9 mouse cellular contexts compared by ENCODE assay signal in genomic region chrX:71381571-71381970, GRCm38 (mm10). TPM values are rescaled to one million over a fixed set of nuclear protein-coding genes. Genes with fewer than 3 reads are reported as not detected.
DNase-seq lines count a peak whose midpoint lies in the region; ATAC-seq and TF ChIP-seq lines count a peak whose summit lies in the region.
"Had no signal": no experiment of that assay in that cellular context is flagged by ENCODE, and none has a peak within 500 bp of the region (broad histone marks: within the 10 kb centered on the region; RNA-seq: fewer than 3 reads in every experiment).

No protein-coding gene starts in this region.

- 51% methylated on average over 5 of the region's 5 CpGs for WGBS in kidney, adult 2 months
- 53% methylated on average over 5 of the region's 5 CpGs for WGBS in kidney, embryonic 14.5 days
- 49% methylated on average over 5 of the region's 5 CpGs for WGBS in midbrain, embryonic 15.5 days

- no peaks in the 10 kb centered on the region for H3K27me3 ChIP-seq in kidney, adult 2 months (replicated peaks; ENCODE audit: control insufficient read depth, insufficient read depth, low read length)
- no peaks in the 10 kb centered on the region for H3K27me3 ChIP-seq in kidney, embryonic 14.5 days (ENCODE audit: control insufficient read depth, insufficient read depth, low read length)
- no peaks in the 10 kb centered on the region for H3K27me3 ChIP-seq in midbrain, embryonic 15.5 days (replicated peaks)
- H3K27me3 ChIP-seq: limb, embryonic 12.5 days had no signal

- H3K4me2 ChIP-seq in kidney, embryonic 14.5 days (replicated peaks; ENCODE audit: low read depth, low read length) = no peak overlapping the region
- H3K4me2 ChIP-seq in midbrain, embryonic 15.5 days = no peak overlapping the region
- H3K4me2 ChIP-seq: limb, embryonic 12.5 days had no signal

- no peaks in the 10 kb centered on the region for H3K4me1 ChIP-seq in kidney, adult 2 months (ENCODE audit: control insufficient read depth, insufficient read depth, low read length)
- H3K4me1 ChIP-seq in kidney, embryonic 14.5 days (ENCODE audit: control insufficient read depth, insufficient read depth, low read length) = no peaks in the 10 kb centered on the region
- no peaks in the 10 kb centered on the region for H3K4me1 ChIP-seq in midbrain, embryonic 15.5 days
- H3K4me1 ChIP-seq: limb, embryonic 12.5 days had no signal

- TF ChIP-seq CTCF in kidney, adult 2 months (conservative IDR thresholded peaks at IDR 0.05; ENCODE audit: insufficient read depth, insufficient read length, low read depth, low read length) = peak; percentile 15; the same call in 1 of the 2 replicates

- no peak overlapping the region for H3K27ac ChIP-seq in kidney, adult 2 months (ENCODE audit: insufficient read depth, low read depth, low read length)
- no peak overlapping the region for H3K27ac ChIP-seq in kidney, embryonic 14.5 days (ENCODE audit: low read depth, low read length)
- H3K27ac ChIP-seq in midbrain, embryonic 15.5 days = no peak overlapping the region
- H3K27ac ChIP-seq: limb, embryonic 12.5 days had no signal

- no peaks in the 10 kb centered on the region for H3K36me3 ChIP-seq in kidney, adult 2 months (ENCODE audit: control insufficient read depth, insufficient read depth, low read length)
- H3K36me3 ChIP-seq in kidney, embryonic 14.5 days (ENCODE audit: control insufficient read depth, insufficient read depth, low read length) = no peaks in the 10 kb centered on the region
- no peaks in the 10 kb centered on the region for H3K36me3 ChIP-seq in midbrain, embryonic 15.5 days (replicated peaks)
- H3K36me3 ChIP-seq: limb, embryonic 12.5 days had no signal

- DNase-seq in kidney, adult 2 months = peak; percentile 28
- DNase-seq in CD8-positive naive resting alpha-beta T cell, adult 2 months (ENCODE audit: low read depth in 2 of 2, low spot score in 2 of 2) = peak; percentile 11 to 50
- DNase-seq in heart, postnatal 4 days = peak; percentile 30

- no peak for ATAC-seq in kidney, embryonic 14.5 days (ENCODE audit: low FRiP score, low TSS enrichment)
- ATAC-seq in activated CD4-positive, CD25-positive, alpha-beta regulatory T cell, adult 4 months = peak; percentile 70
- ATAC-seq in megakaryocyte-erythroid progenitor cell, adult 5-6 weeks (replicated peaks; ENCODE audit: low FRiP score, low TSS enrichment, poor library complexity, severe bottlenecking) = peak; percentile 71
- no peak for ATAC-seq in midbrain, embryonic 15.5 days (replicated peaks)

- no peak overlapping the region for H3K4me3 ChIP-seq in kidney, adult 2 months (ENCODE audit: insufficient read depth, low read depth, low read length)
- H3K4me3 ChIP-seq in kidney, embryonic 14.5 days (ENCODE audit: low read length) = no peak overlapping the region
- no peak overlapping the region for H3K4me3 ChIP-seq in midbrain, embryonic 15.5 days
- H3K4me3 ChIP-seq: erythroblast, embryonic 14.5 days; limb, embryonic 12.5 days had no signal

- no peak for TF ChIP-seq POLR2A in kidney, adult 2 months (IDR thresholded peaks at IDR 0.05; ENCODE audit: low read depth, low read length)

- H3K9me3 ChIP-seq in kidney, embryonic 14.5 days (ENCODE audit: control insufficient read depth, low read length) = no peaks in the 10 kb centered on the region
- no peaks in the 10 kb centered on the region for H3K9me3 ChIP-seq in midbrain, embryonic 15.5 days
- H3K9me3 ChIP-seq: limb, embryonic 12.5 days had no signal

- no peak overlapping the region for H3K9ac ChIP-seq in kidney, embryonic 14.5 days (ENCODE audit: low read depth, low read length)
- H3K9ac ChIP-seq in midbrain, embryonic 15.5 days = no peak overlapping the region
- H3K9ac ChIP-seq: limb, embryonic 12.5 days had no signal

RNA-seq across cellular contexts. Expression of gene Mtmr1, which starts 17.0 kb away (rescaled TPM):
- polyA plus RNA-seq in kidney, adult 2 months (2012; rRNA removed) = 7.6 and 8.2 TPM in 2 replicates
- 5.9 and 11.4 TPM in 2 replicates for polyA plus RNA-seq in kidney, embryonic 14.5 days (2014; fragmentation: Nextera tagmentation; extraction: Ambion mirVana)
- polyA plus RNA-seq in activated CD4-positive, CD25-positive, alpha-beta regulatory T cell, adult 4 months (2017; shearing (Covaris generic)) = 10 to 100 TPM in 1 of 2 experiments, 1 to 10 TPM in 1; 5.4 to 10.1 TPM
- total RNA-seq in heart, postnatal 4 days (2021) = 10 to 100 TPM; 25.2 to 26.8 TPM
- total RNA-seq in megakaryocyte-erythroid progenitor cell, adult 5-6 weeks (2014; fragmentation: Nextera tagmentation) = 18.2 and 20.3 TPM in 2 replicates
- total RNA-seq in megakaryocyte-erythroid progenitor cell, adult 5-6 weeks (2017) = 23.1 and 24.2 TPM in 2 replicates
- polyA plus RNA-seq in midbrain, embryonic 15.5 days (2015; fragmentation: Nextera tagmentation; extraction: Ambion mirVana) = 16.3 and 16.6 TPM in 2 replicates

Comparison
In these comparisons a context has a peak if more than half of its experiments do, and no peak if none do; other contexts are left out.
1. ATAC-seq: peak in activated CD4-positive, CD25-positive, alpha-beta regulatory T cell, adult 4 months (single experiment) and megakaryocyte-erythroid progenitor cell, adult 5-6 weeks (single experiment); none in kidney, embryonic 14.5 days (single experiment) and midbrain, embryonic 15.5 days (single experiment).
2. Peak in every context shown above with its lines, with median percentiles within 50 percentile points of each other: DNase-seq.